Mouse (Mus musculus) thymus, adult 18-20 months (tissue): Measurements from ENCODE around the gene Ppie.
"Not testable (repeated sequence)": the region's sequence is repeated elsewhere in the genome, so short reads cannot be mapped to it uniquely, and the experiment has no call there.

Source experiments
- DNase-seq, 2 experiments: peaks; one replicate each; pipeline ENCODE4 v3.0.0; 2022; ENCODE audit warnings: mixed read lengths in 2 of 2

Gene Ppie

DNA sequence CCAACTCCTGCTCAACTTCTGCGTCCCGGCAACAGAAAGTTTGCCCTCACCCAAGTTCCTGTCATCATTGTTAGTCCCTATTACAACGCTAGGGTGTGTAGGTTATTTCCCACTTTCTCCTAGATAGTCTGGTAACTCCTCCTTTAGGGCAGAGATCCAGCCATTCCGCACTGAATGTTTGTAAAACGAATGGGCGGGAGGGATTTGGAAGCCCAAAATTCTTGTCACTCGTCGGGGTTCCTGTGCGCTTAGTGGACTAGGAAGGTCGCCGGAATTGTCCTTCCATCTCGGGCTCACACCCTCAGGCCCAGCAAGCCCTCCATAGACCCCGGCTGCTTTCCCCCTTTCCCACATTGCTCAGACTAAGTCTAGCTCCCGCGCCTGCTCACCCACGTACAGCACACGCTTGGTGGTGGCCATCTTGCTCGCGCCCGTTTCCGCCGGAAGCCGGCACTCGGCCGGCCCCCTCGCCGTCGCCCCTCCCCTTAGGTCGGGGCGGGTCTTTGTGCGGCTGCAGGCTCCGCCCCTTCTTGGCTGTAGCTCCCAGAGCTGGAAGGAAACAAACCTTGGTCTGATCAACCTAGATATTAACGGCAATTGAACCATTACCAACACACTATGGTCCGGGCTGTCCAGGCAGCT, at the start of gene Ppie:
Gene Ppie, minus strand, starts transcription at position 439 of the 642 bp plus-strand sequence.
- peak; percentile 36 to 39 for DNase-seq

DNA sequence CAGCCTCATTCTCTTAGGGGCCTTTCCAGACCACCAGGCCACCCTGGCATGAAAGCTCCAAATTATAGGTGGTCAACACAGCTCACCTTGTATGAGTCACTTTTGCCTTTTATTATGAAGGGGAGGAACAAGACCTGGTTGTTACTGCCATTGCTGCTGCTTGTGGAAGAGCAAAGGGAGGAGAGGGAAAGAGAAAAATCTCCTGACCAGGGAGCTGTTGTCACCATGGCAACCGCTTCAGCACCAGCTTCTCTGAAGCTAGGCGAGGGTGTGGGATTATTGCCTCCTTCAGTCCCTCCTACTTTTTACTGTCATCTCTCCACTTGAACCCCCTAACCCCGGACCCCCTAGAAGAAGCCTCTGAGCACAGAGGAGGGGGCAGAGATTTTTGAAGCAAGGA, 45.1 kb upstream of the Ppie start:
- DNase-seq, result no peak

DNA sequence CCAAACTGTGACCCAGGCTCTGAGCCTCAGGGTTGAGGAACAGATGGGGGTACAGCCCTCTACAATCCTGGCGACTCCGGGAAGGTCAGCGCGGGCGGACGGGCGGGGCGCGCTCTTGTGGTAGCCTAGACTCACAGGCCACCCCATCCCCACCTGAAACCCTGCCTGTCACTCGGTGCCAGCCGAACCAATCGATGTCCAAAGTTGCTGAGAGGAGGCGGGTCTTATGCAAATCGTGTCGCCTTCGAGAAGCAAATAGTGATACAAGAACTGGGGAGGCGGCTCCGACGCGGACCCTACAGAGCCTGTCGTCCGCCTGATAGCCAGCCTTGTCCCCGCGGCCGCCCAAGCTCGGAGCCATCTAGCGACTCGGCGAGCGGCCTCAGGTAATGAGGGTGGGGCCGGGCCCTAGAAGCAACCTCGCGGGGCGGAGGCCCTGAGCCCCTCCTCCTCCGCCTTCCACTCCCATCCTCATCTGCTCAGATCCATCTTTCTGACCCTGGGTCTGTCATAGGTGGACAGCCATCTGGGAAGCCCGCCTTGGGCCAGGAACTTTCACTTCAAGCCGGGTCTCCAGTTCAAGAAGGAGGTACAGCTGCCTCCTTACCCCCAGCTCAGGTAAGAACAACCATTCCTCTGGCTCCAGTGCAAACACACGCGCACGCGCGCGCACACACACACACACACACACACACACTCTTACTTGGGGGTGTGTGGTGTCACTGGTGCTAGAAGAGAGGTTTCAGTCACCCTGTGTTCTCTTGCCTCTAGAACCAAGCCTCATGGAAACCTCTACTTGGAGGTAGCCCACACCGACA, 43.7 kb upstream of the Ppie start:
- peak in 1 of 2 experiments; percentile 14 for DNase-seq

DNA sequence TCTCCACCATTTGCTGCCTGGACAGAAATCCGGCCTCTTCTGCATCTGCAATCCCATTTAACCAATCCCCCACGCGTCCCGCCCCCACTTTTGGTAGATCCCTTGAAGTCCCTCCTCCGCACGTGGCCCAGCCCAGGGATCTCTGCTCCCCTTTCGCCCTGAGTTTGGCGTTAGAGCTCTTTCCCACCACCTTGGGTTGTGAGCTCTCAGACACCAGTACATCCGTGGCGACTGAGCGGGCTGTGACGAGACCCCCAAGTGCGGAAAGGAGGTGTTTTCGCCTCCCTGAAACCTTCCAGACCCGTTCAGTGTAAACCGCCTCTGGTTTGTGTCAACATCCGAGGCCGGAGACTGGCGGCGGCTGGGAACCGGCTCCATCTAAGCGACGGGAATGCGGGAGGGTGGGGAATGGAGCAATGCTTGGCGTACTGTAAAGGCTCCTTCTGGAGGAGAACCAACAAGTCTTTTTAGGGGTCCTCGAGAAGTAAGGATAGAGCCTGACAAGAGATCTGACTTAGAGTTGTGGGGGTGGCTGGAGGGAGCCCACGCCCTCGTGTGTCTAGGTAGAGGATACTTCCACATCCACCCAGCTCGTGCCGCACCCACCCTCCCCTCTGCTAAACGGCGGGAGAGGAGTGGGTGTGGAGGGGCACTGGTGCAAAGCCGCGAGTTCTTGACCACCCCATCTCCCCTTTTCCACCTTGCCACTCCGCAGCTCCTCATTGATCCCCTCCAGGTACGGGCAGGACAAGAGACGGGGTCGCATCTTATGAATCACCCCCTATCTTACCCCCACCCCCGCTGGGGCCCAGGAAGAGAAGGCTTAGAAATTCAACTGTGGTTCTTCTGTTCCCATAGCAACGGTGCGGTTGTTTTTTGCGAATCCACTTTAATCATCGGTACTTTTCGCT, 42.8 kb upstream of the Ppie start, which contains the start of gene Hpcal4:
Gene Hpcal4, plus strand, starts transcription at position 900 of the 911 bp plus-strand sequence.
- DNase-seq, result no peak

DNA sequence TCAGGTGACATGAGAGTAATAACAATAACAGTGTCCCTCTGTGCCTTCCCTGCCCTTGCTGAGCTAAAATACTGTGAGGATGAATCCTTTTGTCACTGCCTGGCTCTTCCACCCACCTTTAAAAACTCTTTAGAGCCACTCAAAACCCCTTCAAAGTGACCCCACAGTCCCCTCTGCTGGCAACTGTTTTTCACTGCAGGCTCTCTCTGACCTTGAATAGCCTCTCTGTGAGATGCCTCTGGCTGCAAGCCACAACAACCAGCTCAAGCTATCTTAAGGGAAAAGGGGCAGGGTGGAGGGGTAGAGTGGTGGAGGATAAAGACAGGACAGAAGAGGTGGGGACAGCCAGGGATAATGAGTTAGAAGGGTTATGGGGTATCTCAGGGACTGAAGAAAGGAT, 32.1 kb upstream of the Ppie start:
- no peak for DNase-seq

DNA sequence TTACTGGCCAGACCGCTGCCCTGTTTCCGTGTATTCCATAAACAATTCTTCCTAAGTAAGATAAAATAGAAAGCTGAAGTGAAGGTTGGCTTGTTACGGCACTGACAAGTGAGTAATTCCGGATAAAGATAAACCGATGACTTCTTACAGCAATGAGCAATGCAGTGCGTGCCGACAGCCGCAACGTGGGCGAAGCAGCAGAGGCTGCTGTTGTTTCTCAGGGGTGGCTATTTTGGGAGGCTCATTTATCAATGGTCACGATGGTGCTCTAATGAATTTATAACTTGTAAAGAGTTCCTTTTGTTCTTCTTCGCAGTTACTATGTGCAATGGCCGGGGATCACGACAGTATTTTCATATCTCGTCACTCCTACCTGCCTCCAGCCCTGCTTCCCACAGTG, 24.4 kb upstream of the Ppie start:
- no peak for DNase-seq

DNA sequence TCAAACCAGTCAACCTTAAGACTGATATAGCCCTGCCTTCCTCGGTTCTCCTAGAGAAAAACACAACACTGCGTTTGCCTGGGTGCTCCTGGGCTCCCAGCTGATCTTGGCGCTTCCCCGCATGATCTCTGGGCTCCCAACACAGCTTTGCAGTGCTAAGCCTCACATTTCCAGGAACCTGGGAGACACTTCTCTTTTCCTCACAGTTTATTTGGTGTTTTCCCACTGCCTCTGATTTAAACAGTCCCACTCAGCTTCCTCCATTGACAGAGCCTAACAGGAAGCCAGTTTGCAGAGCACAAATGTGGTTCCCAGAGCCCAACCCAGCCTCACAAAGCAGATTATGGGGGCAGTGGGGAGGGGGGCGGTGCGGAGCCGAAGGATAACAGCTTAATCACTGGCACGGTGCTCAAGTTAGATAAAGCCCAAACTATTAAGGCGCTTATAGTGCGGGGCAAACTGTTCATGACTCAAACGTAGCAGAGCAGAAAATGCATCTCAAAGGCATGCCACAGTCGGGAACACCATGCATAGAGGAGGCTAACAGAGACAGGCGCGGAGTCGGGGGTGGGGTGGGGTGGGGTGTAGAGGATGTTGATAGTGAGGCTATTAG, 22.7 kb upstream of the Ppie start:
- no peak for DNase-seq

DNA sequence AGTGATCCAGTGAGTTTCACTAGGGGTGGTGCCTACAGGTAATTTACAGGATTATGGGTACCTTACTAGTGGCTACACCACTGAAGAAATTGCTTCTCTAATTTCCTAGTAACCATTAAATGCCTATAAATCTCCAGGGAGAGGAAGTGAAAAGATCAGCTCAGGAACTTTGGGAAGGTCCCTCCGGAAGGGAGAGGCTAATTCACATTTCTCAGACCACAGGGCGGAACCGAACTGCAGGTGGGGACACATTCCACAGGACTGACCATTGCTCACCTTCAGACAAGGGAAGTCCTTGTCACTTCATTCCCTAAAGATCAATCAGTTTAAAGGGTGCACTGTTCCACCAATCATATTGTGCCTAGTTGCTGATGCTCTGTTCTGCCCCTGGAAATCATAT, 21.5 kb upstream of the Ppie start:
- not testable (repeated sequence) for DNase-seq

DNA sequence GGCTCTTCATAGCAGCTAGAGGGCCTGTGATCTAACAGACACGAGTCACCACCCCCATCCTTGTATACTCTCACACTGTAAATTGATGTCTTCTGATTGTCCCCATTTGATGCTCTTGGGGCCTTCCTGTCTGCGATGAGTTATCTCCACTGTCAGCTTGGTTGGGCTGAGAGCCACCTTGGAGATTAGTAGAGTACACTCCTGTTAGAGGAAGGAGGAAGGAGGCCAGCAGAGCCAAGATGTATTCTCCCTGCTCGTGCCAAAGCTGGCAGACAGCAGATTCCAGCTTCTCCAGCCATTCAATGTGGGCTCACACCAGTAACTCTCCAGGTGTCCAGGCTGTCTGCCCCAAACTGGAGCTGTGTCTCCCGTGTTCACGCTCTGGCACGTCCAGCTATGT, 20.8 kb upstream of the Ppie start:
- DNase-seq, result no peak

DNA sequence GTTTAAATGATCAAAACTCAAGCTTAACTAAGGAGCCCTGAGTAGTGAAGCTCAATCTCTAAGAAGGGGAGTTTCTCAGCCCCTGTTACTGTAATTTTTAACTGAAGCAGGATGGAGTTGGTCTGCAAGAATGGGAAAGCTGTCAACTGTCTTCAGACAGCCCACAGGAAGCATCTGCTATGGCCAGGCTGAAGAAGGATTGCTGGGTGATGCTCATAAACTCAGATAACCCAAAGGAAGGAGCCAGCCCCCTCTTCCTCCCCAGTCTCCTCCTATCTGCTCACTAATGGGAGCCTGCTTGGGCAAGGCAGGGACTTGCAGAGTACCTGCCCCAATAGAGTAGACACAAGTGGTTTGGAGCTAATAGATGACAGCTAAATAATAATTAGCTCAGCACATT, 16.1 kb upstream of the Ppie start:
- no peak for DNase-seq

DNA sequence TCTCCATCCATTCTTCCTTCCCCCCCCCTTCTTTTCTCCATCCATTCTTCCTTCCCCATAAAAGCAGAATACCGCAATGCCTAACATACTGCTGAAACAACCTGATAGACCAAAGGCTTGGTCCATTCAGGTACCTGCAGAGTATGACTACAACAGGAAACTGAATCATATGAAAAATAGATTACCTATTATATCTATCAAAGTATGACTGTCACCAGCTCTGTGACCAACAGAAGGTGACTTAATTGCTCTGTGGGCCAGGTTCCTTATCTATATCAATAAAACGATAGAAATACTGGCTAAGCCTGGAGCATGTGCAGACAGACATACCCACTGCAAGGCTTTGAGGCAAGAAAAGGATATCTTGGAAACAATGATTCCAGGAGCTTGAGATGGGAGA, 15.7 kb upstream of the Ppie start:
- DNase-seq, result no peak

DNA sequence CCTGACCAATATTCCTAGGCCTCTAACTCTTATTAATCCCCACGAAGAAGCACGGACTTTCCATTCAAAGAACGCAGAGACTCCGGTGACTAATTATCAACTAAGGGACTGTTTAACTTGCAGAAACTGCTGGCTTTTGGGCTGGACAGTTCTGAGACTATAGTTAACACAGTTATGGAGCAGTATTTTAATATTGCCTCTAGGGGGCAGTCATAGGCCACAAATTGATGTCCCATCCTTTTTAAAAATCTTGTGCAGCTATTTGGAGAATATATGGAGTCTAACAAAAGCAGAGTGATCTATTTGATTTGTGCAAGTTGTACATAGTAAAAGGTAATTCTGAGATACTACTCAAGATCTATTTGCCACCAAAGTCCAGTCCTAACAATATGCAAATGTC, 15.3 kb upstream of the Ppie start:
- no peak for DNase-seq

DNA sequence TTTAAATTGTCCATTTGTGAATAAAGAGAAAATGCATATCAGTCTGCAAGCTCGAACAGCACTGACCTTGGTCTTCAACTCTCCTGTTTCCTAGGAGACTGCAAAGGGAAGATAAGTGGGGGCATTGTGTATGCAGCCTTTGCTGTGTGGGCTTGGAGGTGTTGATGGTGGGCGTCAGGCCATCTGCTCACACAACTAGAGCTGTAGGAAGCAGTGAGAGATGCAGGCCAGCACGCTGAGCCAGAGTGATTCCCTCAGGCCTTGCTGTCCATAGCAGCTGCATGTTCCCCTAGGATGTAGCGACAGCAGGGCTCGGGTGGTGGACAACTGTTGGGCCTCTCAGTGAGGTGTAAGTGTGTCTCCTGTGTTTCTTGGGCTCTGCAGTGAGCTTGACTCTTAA, 13.2 kb upstream of the Ppie start:
- DNase-seq, result no peak

DNA sequence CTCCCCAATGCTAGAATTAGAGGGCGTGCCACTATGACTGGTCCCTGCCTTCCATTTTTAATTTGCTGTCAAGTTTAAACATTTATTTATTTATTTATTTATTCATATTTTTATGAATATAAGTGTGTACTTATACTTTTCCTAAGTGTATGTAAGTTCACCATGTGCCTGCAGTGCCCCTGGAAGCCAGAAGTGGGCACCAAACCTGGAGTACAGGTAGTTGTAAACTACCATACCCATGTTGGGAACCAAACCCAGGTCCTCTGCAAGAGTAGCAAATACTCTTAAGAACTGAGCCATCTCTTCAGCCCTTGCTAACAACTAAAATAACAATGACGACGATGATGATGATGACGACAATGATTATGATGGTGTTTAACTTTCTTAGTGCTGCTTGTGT, 12.3 kb upstream of the Ppie start:
- DNase-seq, result no peak

DNA sequence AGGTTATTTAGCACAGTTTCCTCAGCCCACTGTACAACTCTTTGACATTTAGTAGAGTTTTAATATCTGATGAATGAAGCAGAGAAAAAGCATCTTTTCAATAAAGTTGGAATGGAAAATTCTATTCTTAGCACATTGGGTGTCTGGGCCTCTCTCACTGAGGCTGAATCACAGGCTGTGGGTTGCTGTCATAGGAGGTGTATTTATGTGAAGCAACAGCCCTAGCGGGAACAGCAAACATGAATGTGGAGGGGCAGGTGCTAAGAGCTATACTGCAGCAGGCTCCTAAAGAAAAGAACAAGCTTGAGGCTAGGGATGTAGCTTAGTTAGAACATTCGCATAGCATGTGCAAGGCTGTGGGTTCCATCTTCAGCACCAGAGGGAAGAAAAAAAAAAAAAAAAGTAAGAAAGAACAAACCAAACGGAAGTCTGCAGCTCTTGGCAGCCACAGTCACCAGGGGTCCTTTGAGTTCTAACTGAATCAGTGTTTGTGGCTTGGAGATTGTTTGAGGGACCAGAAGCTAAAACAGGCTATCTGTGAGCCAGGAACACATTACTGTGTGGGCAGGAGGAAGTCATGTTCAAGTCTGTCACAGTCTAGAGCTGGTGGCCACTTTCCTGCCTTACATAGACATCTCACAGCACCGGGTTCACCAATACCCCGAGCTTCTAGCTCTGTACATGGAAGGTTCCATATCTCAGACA, 7.8 kb upstream of the Ppie start:
- no peak for DNase-seq

DNA sequence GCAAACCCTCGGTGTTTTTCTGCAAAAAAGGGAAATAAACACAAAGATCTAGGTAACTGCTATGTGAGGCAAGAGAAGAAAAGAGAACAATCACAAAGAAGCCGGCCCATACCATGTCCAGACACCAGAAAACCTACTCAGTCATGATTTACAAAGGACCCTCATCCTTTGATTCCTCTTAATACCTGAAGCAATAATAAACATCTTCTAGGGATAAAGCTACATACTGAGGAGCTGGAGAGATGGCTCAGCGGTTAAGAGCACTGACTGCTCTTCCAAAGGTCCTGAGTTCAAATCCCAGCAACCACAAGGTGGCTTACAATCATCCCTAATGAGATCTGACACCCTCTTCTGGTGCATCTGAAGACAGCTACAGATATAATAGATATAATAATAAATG, 2.2 kb downstream of the Ppie start:
- no peak for DNase-seq

DNA sequence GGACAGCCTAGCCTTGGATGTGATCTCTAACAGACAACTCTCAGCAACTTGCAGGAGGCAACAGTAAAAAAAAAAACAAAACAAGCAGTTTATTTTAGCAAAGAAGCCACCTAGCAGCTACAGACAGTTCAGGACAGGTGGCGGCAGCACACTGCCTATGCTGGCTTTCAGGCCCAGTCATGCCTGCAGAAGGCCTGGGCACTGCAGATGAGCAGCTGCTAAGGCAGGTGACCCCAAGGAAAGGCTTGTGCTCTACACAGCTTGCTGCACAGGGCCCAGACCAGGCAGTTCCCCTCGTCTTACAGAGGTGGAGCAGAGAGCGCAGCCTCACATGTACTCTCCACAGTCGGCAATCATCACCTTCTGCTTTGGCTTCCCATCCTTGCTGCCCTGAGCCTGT, 12.7 kb downstream of the Ppie start:
- no peak for DNase-seq

DNA sequence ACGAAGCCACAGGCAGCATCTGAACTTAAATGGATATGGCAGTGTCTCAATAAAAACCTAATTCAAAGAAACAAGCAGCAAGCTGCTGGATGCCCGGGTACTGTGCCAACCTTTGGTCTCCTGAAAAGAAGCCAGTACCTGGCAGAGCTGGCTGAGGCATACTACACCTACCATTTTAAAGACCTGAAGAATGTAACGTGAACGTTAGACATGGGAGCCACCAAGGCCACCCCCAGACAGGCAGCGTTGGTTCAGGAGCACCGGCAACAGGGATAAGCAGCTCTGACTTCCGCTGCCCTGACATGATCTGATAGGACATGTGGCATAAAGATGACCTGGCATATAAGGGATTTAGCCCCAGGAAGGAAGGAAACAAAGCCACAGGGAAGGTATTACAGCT, 13.1 kb downstream of the Ppie start:
- no peak for DNase-seq

DNA sequence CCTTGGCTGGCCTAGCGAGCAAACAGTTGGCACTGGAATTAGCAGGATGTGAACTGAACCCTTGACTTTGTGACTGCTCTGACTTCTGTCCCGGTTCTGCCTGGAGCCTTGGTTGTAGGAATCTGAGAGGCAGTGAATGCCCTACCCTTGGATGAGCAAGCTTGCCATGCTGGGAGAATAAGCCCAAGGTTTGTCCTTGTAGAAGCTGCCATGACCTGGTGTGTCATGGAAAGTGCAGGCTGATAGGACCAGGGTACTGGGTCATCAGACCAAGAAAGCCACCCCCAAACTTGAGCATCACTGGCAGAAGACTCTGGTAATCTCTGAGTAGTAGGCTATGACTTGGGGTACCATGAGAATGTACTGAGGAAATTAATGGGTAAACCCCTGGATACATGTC, 18.5 kb downstream of the Ppie start:
- DNase-seq, result no peak

DNA sequence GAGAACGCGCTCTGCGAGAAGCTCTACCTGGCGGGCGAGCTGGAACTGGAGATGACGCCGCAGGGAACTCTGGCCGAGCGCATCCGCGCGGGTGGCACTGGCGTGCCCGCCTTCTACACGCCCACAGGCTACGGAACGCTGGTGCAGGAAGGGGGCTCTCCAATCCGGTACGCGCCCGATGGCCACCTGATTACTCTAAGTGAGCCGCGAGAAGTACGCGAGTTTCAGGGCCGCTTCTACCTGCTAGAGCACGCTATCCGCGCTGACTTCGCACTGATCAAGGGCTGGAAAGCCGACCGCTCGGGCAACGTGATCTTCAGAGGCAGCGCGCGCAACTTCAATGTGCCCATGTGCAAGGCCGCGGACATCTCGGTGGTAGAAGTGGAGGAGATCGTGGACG, 23.1 kb downstream of the Ppie start:
- not testable (repeated sequence) for DNase-seq

DNA sequence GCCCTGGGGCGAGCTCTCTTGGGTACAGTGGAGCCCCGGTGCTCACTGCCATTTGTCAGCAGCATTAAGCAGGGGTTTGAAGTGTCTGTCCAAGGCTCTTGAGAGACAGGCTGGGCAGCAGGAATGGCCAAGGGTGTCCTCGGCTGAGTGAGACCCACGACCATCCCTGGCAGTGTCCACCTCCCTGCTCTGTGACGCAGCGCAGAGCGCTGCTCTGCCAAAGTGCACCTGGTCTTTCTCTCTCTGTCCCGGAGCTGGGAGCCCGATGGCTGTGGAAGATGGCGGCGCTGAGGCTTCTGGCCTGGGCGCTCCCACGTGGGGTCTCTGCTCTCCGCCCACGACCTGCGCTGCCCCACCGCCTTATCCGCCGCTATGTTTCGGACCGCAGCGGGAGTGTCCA, 23.7 kb downstream of the Ppie start, which contains the start of gene Oxct2b:
Gene Oxct2b, plus strand, starts transcription at position 256 of the 400 bp plus-strand sequence.
- DNase-seq, result no peak

DNA sequence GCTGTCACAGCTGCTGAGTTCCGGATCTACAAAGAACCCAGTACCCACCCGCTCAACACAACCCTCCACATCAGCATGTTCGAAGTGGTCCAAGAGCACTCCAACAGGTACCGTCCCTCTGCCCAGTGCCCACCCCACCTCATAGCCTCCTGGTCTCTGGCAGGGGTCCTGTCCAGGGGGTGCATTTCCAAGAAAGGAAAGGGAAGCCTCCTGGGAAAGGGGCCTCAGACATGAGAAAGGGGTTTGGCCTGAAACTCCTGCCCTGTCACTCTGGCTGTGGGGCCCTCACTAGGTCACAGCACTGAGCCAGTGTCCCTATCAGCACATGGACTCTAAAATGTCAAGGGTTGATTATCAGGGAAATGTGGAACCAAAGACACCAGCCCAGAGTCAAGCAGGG, 25.1 kb downstream of the Ppie start:
- not testable (repeated sequence) for DNase-seq
